Mouse (Mus musculus) right cerebral cortex, postnatal 4 days (tissue): ENCODE measurements around the gene Zfp771.

Experiments
- DNase-seq: peaks from one replicate; pipeline ENCODE4 v3.0.0-alpha.2; 2022

Zfp771 gene

DNA sequence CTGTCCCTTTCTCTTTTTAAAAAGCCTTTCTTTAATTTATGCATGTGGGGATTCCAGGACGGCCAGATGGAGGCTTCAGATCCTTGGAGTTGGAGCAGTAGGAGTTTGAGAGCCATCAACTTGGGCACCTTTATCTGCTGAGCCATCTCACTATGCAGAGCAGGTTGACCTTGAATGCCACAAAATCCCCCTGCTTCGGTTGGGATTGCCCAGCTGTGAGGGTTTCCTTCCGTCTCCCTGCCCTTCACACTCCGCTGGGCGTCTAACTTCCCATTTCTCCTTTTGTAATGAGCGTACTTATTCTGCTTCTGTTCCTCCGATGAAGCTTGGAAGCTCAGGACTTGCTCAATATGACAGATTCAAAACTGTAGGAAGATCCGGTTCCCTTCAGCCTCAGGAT is 46.1 kb downstream of the Zfp771 start:
- no peak for DNase-seq

DNA sequence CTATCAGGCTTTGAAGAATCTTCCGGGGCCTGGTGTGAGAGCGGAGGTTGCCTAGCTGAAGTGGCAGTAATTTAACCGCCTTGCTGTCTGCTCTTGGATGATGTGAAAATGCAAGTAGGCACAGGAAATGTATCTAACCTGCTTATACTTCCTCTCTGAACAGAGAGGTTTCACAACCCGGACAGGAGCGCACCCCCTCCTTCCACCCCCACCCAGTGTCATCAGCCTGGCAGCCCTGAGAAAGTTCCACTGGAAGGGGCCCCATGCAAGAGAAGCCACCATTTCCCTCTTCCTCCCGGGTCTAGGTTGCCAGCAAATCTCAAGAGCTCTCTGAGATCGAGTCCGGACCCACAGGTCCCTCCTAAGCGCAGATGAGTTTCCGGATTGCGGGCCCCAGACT is 52.0 kb downstream of the Zfp771 start, which contains the start of gene Itgal:
Gene Itgal (plus strand): TSS at position 163 of the 400 bp plus-strand sequence.
- no peak for DNase-seq

DNA sequence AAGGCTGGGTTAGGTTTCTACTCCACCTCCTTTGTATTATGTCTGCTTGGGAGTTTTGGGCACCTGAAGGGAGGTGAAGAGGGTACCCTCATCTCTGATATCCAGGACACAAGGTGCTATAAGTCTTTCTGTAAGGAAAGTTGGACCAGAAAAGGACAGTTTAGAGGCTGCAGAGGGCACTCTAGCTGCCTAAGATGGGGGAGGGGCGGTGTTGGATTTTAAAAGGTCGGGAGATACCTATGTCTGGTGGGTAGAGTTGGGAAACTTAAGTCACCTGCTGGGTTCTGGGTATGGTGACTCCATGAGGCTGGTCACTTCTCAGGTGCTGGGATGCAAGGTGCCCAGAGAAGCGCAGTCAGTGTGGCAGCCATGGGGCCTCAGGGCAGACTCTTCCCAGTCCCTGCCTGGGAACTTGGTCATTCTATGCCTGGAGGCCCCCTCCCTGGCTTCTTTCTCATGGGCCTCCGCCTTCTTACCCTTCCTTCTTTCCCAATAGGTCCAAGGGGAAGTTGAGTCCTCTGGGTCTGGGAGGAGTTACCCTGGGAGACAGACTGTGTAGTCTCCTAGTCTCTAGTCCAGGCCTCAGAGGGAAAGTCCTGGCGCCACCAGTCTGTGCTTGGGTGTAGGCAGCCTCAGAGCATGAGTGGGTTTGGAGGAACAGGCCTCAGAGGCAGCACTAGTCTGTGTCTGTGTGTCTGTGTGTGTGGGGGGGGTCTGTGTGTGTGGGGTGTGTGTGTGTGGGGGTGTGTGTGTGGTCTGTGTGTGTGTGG is 52.9 kb downstream of the Zfp771 start:
- DNase-seq: no peak

DNA sequence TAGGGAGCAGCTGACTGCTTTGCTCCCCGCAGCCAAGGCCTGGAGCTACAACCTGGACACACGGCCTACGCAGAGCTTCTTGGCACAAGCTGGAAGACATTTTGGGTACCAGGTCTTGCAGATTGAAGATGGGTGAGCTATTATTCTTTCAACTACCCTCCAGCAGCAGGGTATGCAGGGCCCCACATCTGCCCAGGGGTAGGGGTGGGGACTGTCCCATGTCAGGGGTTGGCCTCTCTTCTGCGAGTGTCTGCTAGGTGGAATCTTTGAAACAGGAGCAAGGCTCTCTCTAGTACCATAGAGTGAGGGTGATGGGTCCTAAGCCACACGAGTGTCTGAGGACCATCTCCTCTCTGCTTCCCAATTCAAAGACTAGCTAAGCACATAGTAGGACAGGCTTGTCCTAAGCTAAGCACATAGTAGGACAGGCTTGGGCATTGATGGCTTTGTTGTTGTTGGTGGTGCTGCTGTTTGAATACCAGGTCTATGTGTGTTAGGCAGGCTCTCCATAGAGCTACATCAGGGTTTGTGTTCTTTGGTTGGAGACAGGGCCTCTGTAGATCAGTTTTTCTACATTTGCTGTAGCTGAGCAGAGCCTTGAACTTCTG is 53.6 kb downstream of the Zfp771 start:
- DNase-seq: no peak
